Mouse (Mus musculus): ENCODE measurements around the gene Ccar1.
"Not testable (repeated sequence)": the region's sequence is repeated elsewhere in the genome, so short reads cannot be mapped to it uniquely, and the experiment has no call there.

Ccar1 gene

GRCm38 (mm10) chr10:62781776-62782175 is 10.3 kb downstream of the Ccar1 start:
- DNase-seq (ENCODE audit: low read depth, low spot score) = peak; percentile 65
- not testable (repeated sequence) for H3K27me3 ChIP-seq (ENCODE audit: control insufficient read depth, insufficient read depth, low read length, poor library complexity, severe bottlenecking)
- H3K36me3 ChIP-seq (ENCODE audit: control insufficient read depth, insufficient read depth, low read length, poor library complexity, severe bottlenecking) = peaks cover 21% of the 10 kb centered on the region

- Histone ChIP-seq H3K36me3 (ENCODE audit: control insufficient read depth, insufficient read depth, low read length, poor library complexity, severe bottlenecking) (peaks cover 27% of the 10 kb centered on the region), H3K27me3 (ENCODE audit: control insufficient read depth, insufficient read depth, low read length, poor library complexity, severe bottlenecking) (no peaks in the 10 kb centered on the region)
- no peak for DNase-seq (ENCODE audit: low read depth, low spot score)
Measured at GRCm38 (mm10) chr10:62750781-62751180, 41.3 kb downstream of the Ccar1 start.

- Histone ChIP-seq H3K36me3 (ENCODE audit: control insufficient read depth, insufficient read depth, low read length, poor library complexity, severe bottlenecking) (no peaks in the 10 kb centered on the region; the same call in 1 of the 2 replicates), H3K27me3 (ENCODE audit: control insufficient read depth, insufficient read depth, low read length, poor library complexity, severe bottlenecking) (no peaks in the 10 kb centered on the region)
- no peak for DNase-seq (ENCODE audit: low read depth, low spot score)
Measured at GRCm38 (mm10) chr10:62739961-62740737, 51.9 kb downstream of the Ccar1 start.

GRCm38 (mm10) chr10:62736965-62737688 is 55.0 kb downstream of the Ccar1 start:
- H3K36me3 ChIP-seq (ENCODE audit: control insufficient read depth, insufficient read depth, low read length, poor library complexity, severe bottlenecking) = no peaks in the 10 kb centered on the region; the same call in 1 of the 2 replicates
- peak; percentile 20 for DNase-seq (ENCODE audit: low read depth, low spot score)
- H3K27me3 ChIP-seq (ENCODE audit: control insufficient read depth, insufficient read depth, low read length, poor library complexity, severe bottlenecking) = no peaks in the 10 kb centered on the region

- Histone ChIP-seq H3K36me3 (ENCODE audit: control insufficient read depth, insufficient read depth, low read length, poor library complexity, severe bottlenecking) (no peaks in the 10 kb centered on the region), H3K27me3 (ENCODE audit: control insufficient read depth, insufficient read depth, low read length, poor library complexity, severe bottlenecking) (no peaks in the 10 kb centered on the region)
- no peak for DNase-seq (ENCODE audit: low read depth, low spot score)
Measured at GRCm38 (mm10) chr10:62730826-62731225, 61.3 kb downstream of the Ccar1 start.

- H3K36me3 ChIP-seq (ENCODE audit: control insufficient read depth, insufficient read depth, low read length, poor library complexity, severe bottlenecking) = no peaks in the 10 kb centered on the region
- H3K27me3 ChIP-seq (ENCODE audit: control insufficient read depth, insufficient read depth, low read length, poor library complexity, severe bottlenecking) = no peaks in the 10 kb centered on the region
- peak; percentile 61 for DNase-seq (ENCODE audit: low read depth, low spot score)
Measured at GRCm38 (mm10) chr10:62725771-62726687, 66.1 kb downstream of the Ccar1 start, which contains the start of gene Stox1. TSS of gene Stox1 (minus strand) at chr10:62726128.

GRCm38 (mm10) chr10:62724936-62725335 is 67.2 kb downstream of the Ccar1 start:
- Histone ChIP-seq H3K27me3 (ENCODE audit: control insufficient read depth, insufficient read depth, low read length, poor library complexity, severe bottlenecking) (no peaks in the 10 kb centered on the region), H3K36me3 (ENCODE audit: control insufficient read depth, insufficient read depth, low read length, poor library complexity, severe bottlenecking) (no peaks in the 10 kb centered on the region)
- DNase-seq (ENCODE audit: low read depth, low spot score) = no peak

- Histone ChIP-seq H3K27me3 (ENCODE audit: control insufficient read depth, insufficient read depth, low read length, poor library complexity, severe bottlenecking) (no peaks in the 10 kb centered on the region), H3K36me3 (ENCODE audit: control insufficient read depth, insufficient read depth, low read length, poor library complexity, severe bottlenecking) (no peaks in the 10 kb centered on the region)
- no peak for DNase-seq (ENCODE audit: low read depth, low spot score)
Measured at GRCm38 (mm10) chr10:62722701-62723100, 69.4 kb downstream of the Ccar1 start.

- not testable (repeated sequence) for H3K27me3 ChIP-seq (ENCODE audit: control insufficient read depth, insufficient read depth, low read length, poor library complexity, severe bottlenecking); H3K36me3 ChIP-seq (ENCODE audit: control insufficient read depth, insufficient read depth, low read length, poor library complexity, severe bottlenecking); DNase-seq (ENCODE audit: low read depth, low spot score)
Measured at GRCm38 (mm10) chr10:62720574-62720973, 71.5 kb downstream of the Ccar1 start.

GRCm38 (mm10) chr10:62713457-62713856 is 78.6 kb downstream of the Ccar1 start:
- peak; percentile 6 for DNase-seq (ENCODE audit: low read depth, low spot score)
- Histone ChIP-seq H3K36me3 (ENCODE audit: control insufficient read depth, insufficient read depth, low read length, poor library complexity, severe bottlenecking) (no peaks in the 10 kb centered on the region), H3K27me3 (ENCODE audit: control insufficient read depth, insufficient read depth, low read length, poor library complexity, severe bottlenecking) (no peaks in the 10 kb centered on the region)

- DNase-seq (ENCODE audit: low read depth, low spot score) = no peak
- no peaks in the 10 kb centered on the region for H3K36me3 ChIP-seq (ENCODE audit: control insufficient read depth, insufficient read depth, low read length, poor library complexity, severe bottlenecking)
Measured at GRCm38 (mm10) chr10:62703579-62703978, 88.5 kb downstream of the Ccar1 start.

GRCm38 (mm10) chr10:62702436-62702835 is 89.7 kb downstream of the Ccar1 start:
- Histone ChIP-seq H3K27me3 (ENCODE audit: control insufficient read depth, insufficient read depth, low read length, poor library complexity, severe bottlenecking) (no peaks in the 10 kb centered on the region), H3K36me3 (ENCODE audit: control insufficient read depth, insufficient read depth, low read length, poor library complexity, severe bottlenecking) (no peaks in the 10 kb centered on the region)
- DNase-seq (ENCODE audit: low read depth, low spot score) = no peak

More at GRCm38 (mm10) chr10:62703579-62703978, 88.5 kb downstream of the Ccar1 start:
- H3K27me3 ChIP-seq (ENCODE audit: control insufficient read depth, insufficient read depth, low read length, poor library complexity, severe bottlenecking) = no peaks in the 10 kb centered on the region

Measured in splenic B cell, adult 2 months (primary cell).